Mouse (Mus musculus) midbrain, postnatal 0 days (tissue): ENCODE data around the gene Btbd11. TPM values are rescaled to one million over a fixed set of nuclear protein-coding genes. Genes with fewer than 3 reads are reported as not detected.

Source experiments
- ATAC-seq: fragments of 200-750 bp; cut with Nextera tagmentation; 2 replicates; pipeline ENCODE4 v1.8.0; 2017; ENCODE audit warnings: moderate number of reproducible peaks, mild to moderate bottlenecking, moderate TSS enrichment, moderate library complexity; ENCODE audit not compliant: low FRiP score
- DNase-seq: peaks from one replicate; pipeline ENCODE4 v3.0.0-alpha.2; 2015; ENCODE audit warnings: low spot score
- H3K27ac ChIP-seq: fragments of 300-500 bp; sonication (generic); 2 replicates; pipeline ENCODE4 v1.5.1; 2014; ENCODE audit warnings: low read depth, mild to moderate bottlenecking, low read length, mixed read lengths
- H3K27me3 ChIP-seq: fragments of 300-500 bp; sonication (generic); 2 replicates; pipeline ENCODE4 v1.6.1; 2014; ENCODE audit warnings: low read length, control low read depth, mixed read lengths; ENCODE audit not compliant: insufficient read depth
- H3K36me3 ChIP-seq: fragments of 300-500 bp; sonication (generic); 2 replicates; pipeline ENCODE4 v1.6.1; 2014; ENCODE audit warnings: low read length, control low read depth, mixed read lengths; ENCODE audit not compliant: insufficient read depth
- H3K4me1 ChIP-seq: fragments of 300-500 bp; sonication (generic); 2 replicates; pipeline ENCODE4 v1.6.1; 2014; ENCODE audit warnings: mild to moderate bottlenecking, control low read depth, antibody characterized with exemption, low read length, mixed read lengths; ENCODE audit not compliant: insufficient read depth
- H3K4me2 ChIP-seq: fragments of 300-500 bp; sonication (generic); 2 replicates; pipeline ENCODE4 v1.6.1; 2014; ENCODE audit warnings: low read depth, mild to moderate bottlenecking, low read length, mixed read lengths; ENCODE audit not compliant: poor library complexity, severe bottlenecking
- H3K4me3 ChIP-seq: fragments of 300-500 bp; sonication (generic); 2 replicates; pipeline ENCODE4 v1.5.1; 2014; ENCODE audit warnings: low read depth, mild to moderate bottlenecking, low read length, moderate library complexity
- H3K9ac ChIP-seq: fragments of 300-500 bp; sonication (generic); replicated peaks from 2 replicates; pipeline ENCODE4 v1.6.1; 2014; ENCODE audit warnings: mild to moderate bottlenecking, low read length, moderate library complexity, mixed read lengths; ENCODE audit not compliant: poor library complexity, severe bottlenecking
- H3K9me3 ChIP-seq: fragments of 300-500 bp; sonication (generic); 2 replicates; pipeline ENCODE4 v1.6.1; 2016; ENCODE audit warnings: low read length, control low read depth
- CTCF ChIP-seq: IDR thresholded peaks from 2 replicates; pipeline ENCODE4 v1.5.1; 2016; ENCODE audit warnings: antibody characterized with exemption, mild to moderate bottlenecking
- WGBS: fragments of 180-500 bp; shearing (Covaris S2); extraction: QIAGEN DNeasy Blood & Tissue Kit; methylation state at CpG from one replicate; pipeline ENCODE4 v1.1.7; 2014; 5-methylcytosine and 5-hydroxymethylcytosine counted together
- polyA plus RNA-seq: library from polyadenylated mRNA; unstranded; fragments of >200 nt; fragmentation: Nextera tagmentation; extraction: Ambion mirVana; gene quantifications from 2 replicates; pipeline ENCODE4 v1.2.1, GENCODE M21; 2015
- total RNA-seq: library from RNA; depleted of rRNA; stranded (reverse); fragments of >200 nt; gene quantifications from 2 replicates; pipeline ENCODE4 v1.2.3, GENCODE M21; 2014

Gene Btbd11
- total and polyA plus RNA-seq, 2 experiments from 2014 or later = 17.1 to 47.4 TPM

GRCm38 (mm10) chr10:85510329-85510728, 123.7 kb downstream of the Btbd11 start:
- Histone ChIP-seq H3K36me3 (no peaks in the 10 kb centered on the region), H3K4me3 (no peak overlapping the region), H3K27me3 (no peaks in the 10 kb centered on the region), H3K4me2 (no peak overlapping the region), H3K27ac (peak overlapping the region; percentile 4; the same call in 1 of the 2 replicates), H3K4me1 (0 out of 2 replicates have a peak, but pooled peaks cover 6% of the 10 kb centered on the region), H3K9ac (no peak overlapping the region), H3K9me3 (no peaks in the 10 kb centered on the region)
- WGBS = 19% methylated on average over 3 of the region's 3 CpGs
- TF ChIP-seq CTCF = no peak
- DNase-seq (no peak), ATAC-seq (no peak)

- Histone ChIP-seq H3K27me3 (no peaks in the 10 kb centered on the region), H3K4me1 (0 out of 2 replicates have a peak, but pooled peaks cover 6% of the 10 kb centered on the region), H3K4me2 (no peak overlapping the region), H3K4me3 (no peak overlapping the region), H3K9me3 (no peaks in the 10 kb centered on the region), H3K36me3 (no peaks in the 10 kb centered on the region), H3K27ac (no peak overlapping the region), H3K9ac (no peak overlapping the region)
- DNase-seq = no peak
- 77% methylated on average over 5 of the region's 5 CpGs for WGBS
- TF ChIP-seq CTCF = no peak
- no peak for ATAC-seq
These were observed 126.2 kb downstream of the Btbd11 start for GRCm38 (mm10) chr10:85512808-85513207.

- no peaks in the 10 kb centered on the region for H3K27me3 ChIP-seq
- DNase-seq (peak; percentile 57), ATAC-seq (no peak)
- H3K4me3 ChIP-seq = no peak overlapping the region
- H3K4me2 ChIP-seq = no peak overlapping the region
- H3K9me3 ChIP-seq = no peaks in the 10 kb centered on the region
- H3K27ac ChIP-seq = no peak overlapping the region
- no peak overlapping the region for H3K9ac ChIP-seq
- no peaks in the 10 kb centered on the region for H3K4me1 ChIP-seq
- WGBS = 73% methylated on average over 13 of the region's 13 CpGs
- H3K36me3 ChIP-seq = no peaks in the 10 kb centered on the region
- TF ChIP-seq CTCF = no peak
These were observed 130.9 kb downstream of the Btbd11 start for GRCm38 (mm10) chr10:85517223-85518110.

GRCm38 (mm10) chr10:85518111-85518409, 131.4 kb downstream of the Btbd11 start:
- WGBS = 80% methylated on average over 6 of the region's 6 CpGs
- Histone ChIP-seq H3K4me2 (no peak overlapping the region), H3K4me3 (no peak overlapping the region), H3K27ac (no peak overlapping the region), H3K27me3 (no peaks in the 10 kb centered on the region), H3K9me3 (no peaks in the 10 kb centered on the region), H3K9ac (no peak overlapping the region), H3K36me3 (no peaks in the 10 kb centered on the region), H3K4me1 (no peaks in the 10 kb centered on the region)
- DNase-seq (peak; percentile 17), ATAC-seq (no peak)
- TF ChIP-seq CTCF = no peak

- WGBS = 85% methylated on average over 7 of the region's 7 CpGs
- H3K27me3 ChIP-seq = no peaks in the 10 kb centered on the region
- no peak overlapping the region for H3K4me3 ChIP-seq
- ATAC-seq (no peak), DNase-seq (no peak)
- H3K9me3 ChIP-seq = no peaks in the 10 kb centered on the region
- peaks cover 7% of the 10 kb centered on the region for H3K4me1 ChIP-seq
- no peaks in the 10 kb centered on the region for H3K36me3 ChIP-seq
- no peak overlapping the region for H3K27ac ChIP-seq
- no peak overlapping the region for H3K4me2 ChIP-seq
- H3K9ac ChIP-seq = no peak overlapping the region
- TF ChIP-seq CTCF = no peak
These were observed 135.7 kb downstream of the Btbd11 start for GRCm38 (mm10) chr10:85522220-85522760.
